Mouse (Mus musculus) erythroid progenitor cell, adult 5-6 weeks (primary cell): Measurements from ENCODE around the gene Bco1. TPM values are rescaled to one million over a fixed set of nuclear protein-coding genes. Genes with fewer than 3 reads are reported as not detected.

ENCODE experiments used
- ATAC-seq: replicated peaks from 2 replicates; pipeline ENCODE4 v1.8.0; 2016; ENCODE audit warnings: moderate number of reproducible peaks, mild to moderate bottlenecking, moderate TSS enrichment, inconsistent platforms; ENCODE audit not compliant: poor library complexity, low FRiP score, severe bottlenecking
- total RNA-seq, 2 experiments: library from RNA; stranded (forward) in 1 of 2; stranded (reverse) in 1 of 2; fragments of 150-400 nt in 1 of 2; fragments of 186-747, 209-891 nt in 1 of 2; gene quantifications; 2 replicates each; pipeline versions ENCODE4 v1.2.3 to v1.2.4; 2015 to 2017; ENCODE audit warnings: low replicate concordance in 2 of 2

Gene Bco1
- total RNA-seq, 2 experiments from 2014 or later: not detected

DNA sequence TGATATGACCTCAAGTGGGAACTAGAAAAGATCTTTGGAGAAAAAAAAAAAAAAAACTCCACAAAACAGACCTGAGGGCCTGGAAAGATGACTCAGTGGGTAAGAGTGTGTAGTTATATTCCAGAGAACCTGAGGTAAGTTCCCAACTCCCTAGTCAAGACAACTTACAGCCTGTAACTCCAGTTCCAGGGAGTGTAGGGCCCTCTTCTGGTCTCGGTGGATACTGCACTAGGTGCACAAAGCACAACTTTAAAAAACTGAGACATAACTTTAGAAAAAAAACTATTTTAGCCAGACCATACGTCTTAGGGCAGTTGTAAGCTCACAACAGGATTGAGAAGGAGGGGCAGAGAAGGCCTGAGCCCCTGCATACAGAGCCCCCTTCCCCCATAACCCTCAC is 82.4 kb downstream of the Bco1 start:
- ATAC-seq: no peak

DNA sequence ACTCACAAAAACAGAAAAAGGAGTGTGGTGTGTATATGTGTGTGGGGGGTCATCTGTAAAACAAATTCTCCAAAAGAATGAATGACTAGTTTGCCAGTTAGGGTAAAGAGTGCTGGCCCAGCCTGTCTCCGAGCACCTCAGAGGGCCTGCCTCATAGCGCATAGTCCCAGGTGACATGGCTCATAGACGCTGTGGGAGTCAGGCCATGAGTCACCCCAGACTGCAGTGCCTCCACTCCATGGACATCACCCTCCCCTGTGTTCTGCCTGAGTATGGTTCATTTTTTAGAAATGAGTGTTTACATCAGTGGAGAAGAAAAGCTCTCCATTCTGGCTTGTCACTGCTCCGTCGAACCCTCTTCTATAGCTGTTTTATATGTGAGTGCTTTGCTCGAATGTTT is 83.0 kb downstream of the Bco1 start:
- ATAC-seq: no peak

DNA sequence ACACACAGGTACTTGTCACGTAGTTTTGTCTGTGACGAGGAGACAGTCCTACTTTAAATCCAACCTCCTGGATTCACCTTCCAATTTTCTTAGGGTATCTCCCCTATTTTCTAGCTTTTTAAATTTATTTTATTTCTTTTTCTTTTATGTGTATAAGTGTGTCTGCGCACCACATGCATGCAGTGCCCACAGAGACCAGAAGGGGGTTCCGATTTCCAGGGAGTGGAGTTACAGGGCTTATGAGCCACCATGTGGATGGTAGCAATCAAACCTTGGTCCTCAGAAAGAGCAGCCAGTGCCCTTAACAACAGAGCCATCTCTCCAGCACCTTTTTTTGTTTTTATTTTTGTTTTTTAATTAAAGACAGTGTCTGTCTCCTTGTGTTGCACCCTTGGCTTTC is 87.1 kb downstream of the Bco1 start:
- ATAC-seq: no peak

Other genes with a start within 250 kb of the Bco1 start
- 38.6 and 67.4 TPM in 2 replicates for gene Cmc2, start 174.4 kb upstream of the Bco1 start, total RNA-seq (2015; ENCODE audit: low replicate concordance)
- 87.8 and 107 TPM in 2 replicates for gene Cmc2, start 174.4 kb upstream of the Bco1 start, total RNA-seq (2017; ENCODE audit: low replicate concordance)
- gene Cenpn, start 174.1 kb upstream of the Bco1 start, total RNA-seq (2015; ENCODE audit: low replicate concordance): 72.8 and 106 TPM in 2 replicates
- 62.6 and 77.5 TPM in 2 replicates for gene Cenpn, start 174.1 kb upstream of the Bco1 start, total RNA-seq (2017; ENCODE audit: low replicate concordance)
- gene Atmin, start 152.5 kb upstream of the Bco1 start, total RNA-seq (2015; ENCODE audit: low replicate concordance): 7.2 and 10.5 TPM in 2 replicates
- gene Atmin, start 152.5 kb upstream of the Bco1 start, total RNA-seq (2017; ENCODE audit: low replicate concordance): 1.0 and 2.3 TPM in 2 replicates
- not detected in 2 replicates for gene 1700030J22Rik, start 116.9 kb upstream of the Bco1 start, total RNA-seq (2015; ENCODE audit: low replicate concordance)
- not detected in 2 replicates for gene 1700030J22Rik, start 116.9 kb upstream of the Bco1 start, total RNA-seq (2017; ENCODE audit: low replicate concordance)
- gene Gcsh, start 102.3 kb upstream of the Bco1 start, total RNA-seq (2015; ENCODE audit: low replicate concordance): 2.2 and 2.5 TPM in 2 replicates
- 4.6 and 4.9 TPM in 2 replicates for gene Gcsh, start 102.3 kb upstream of the Bco1 start, total RNA-seq (2017; ENCODE audit: low replicate concordance)
- gene Pkd1l2, start 13.4 kb upstream of the Bco1 start, total RNA-seq (2015; ENCODE audit: low replicate concordance): 1.1 TPM in 1 of 2 replicates, not detected in the other
- not detected in 2 replicates for gene Pkd1l2, start 13.4 kb upstream of the Bco1 start, total RNA-seq (2017; ENCODE audit: low replicate concordance)
- gene Gan, start 62.3 kb downstream of the Bco1 start, total RNA-seq (2015; ENCODE audit: low replicate concordance): 12.3 and 15.1 TPM in 2 replicates
- gene Gan, start 62.3 kb downstream of the Bco1 start, total RNA-seq (2017; ENCODE audit: low replicate concordance): 12.4 and 13.6 TPM in 2 replicates
- gene Cmip, start 161.2 kb downstream of the Bco1 start, total RNA-seq (2015; ENCODE audit: low replicate concordance): 50.3 and 64.2 TPM in 2 replicates
- 42.0 and 49.3 TPM in 2 replicates for gene Cmip, start 161.2 kb downstream of the Bco1 start, total RNA-seq (2017; ENCODE audit: low replicate concordance)